Mouse (Mus musculus) monocyte, adult 2 months (primary cell): ENCODE measurements around the gene Sik3.
"Not testable (repeated sequence)": the region's sequence is repeated elsewhere in the genome, so short reads cannot be mapped to it uniquely, and the experiment has no call there.

Source experiments
- DNase-seq, 2 experiments: peaks; one replicate each; pipeline ENCODE4 v3.0.0; 2022; ENCODE audit warnings: low spot score in 2 of 2, low read depth in 1 of 2

Gene Sik3

GRCm38 (mm10) chr9:46050203-46050602 lies 37.6 kb downstream of the Sik3 start:
- DNase-seq, result no peak

DNA sequence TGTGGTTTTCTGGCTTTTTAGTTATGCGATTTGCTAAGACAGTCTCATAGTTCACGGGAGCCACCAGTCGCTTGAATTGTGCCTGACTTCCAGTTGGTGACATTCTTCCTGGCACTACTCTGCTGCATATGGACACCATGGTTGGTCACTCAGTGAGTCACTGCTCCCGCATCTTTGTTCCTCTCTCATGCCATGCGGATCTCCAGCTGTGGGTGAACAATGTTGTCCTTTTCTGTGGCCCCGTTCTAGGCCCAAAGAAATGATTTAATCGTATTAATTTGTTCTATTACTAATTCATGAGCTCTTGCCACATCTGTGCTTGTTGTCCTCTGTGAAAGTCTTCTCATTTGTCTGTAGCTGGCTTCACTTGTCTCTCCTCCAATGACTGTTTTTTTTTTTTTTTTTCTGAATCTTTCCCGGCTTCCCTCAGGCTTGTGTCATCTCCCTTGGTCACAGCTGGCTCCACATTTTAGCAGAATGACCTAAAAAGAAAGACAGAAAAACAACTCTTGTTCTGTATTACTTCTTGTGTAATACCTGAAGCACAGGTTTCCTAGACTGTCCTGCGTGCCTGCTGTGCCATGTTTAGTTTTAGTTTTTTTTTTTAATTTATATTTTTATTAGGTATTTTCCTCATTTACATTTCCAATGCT lies 40.5 kb downstream of the Sik3 start:
- DNase-seq, result no peak

- DNase-seq, result no peak
These were observed 45.4 kb downstream of the Sik3 start for GRCm38 (mm10) chr9:46058065-46058464.

DNA sequence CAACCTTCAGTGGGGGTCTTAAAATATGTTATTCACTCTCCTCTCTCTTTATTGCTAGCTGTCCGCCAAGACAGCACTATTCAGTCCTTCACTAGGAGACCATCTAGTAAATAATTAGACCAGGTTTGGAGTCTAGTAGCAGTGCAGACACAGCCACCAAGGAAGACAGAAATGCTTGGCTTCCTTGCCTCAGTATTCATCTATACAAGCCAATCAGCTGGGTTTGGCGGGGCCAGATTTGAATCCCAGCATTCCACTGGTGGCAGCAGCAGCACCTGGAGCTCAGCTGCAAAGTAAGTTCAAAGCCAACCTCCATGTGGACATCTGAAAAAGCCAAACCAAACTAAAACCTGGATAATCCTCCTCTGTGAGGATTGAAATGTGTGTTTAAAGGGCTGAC lies 47.6 kb downstream of the Sik3 start:
- DNase-seq, result no peak

GRCm38 (mm10) chr9:46061696-46062425 lies 49.2 kb downstream of the Sik3 start:
- no peak for DNase-seq

DNA sequence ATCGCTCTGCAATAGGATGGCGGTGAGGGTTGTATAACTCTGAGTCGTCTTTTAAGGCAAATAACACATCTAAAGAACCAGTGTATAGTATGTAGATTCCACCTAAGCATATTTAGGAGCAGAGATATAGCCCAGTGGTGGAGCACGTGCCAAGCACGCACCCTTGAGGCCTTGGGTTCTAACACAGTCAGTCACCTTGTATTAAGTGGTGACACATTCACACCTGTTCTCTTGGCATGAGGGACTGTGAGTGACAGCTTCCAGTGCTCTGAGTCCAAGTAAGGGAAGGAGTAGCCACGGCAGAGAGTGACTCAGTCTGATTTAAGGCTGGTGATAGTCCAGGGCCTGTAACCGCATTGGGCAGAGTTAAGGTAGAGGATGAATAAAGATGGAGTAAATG lies 51.7 kb downstream of the Sik3 start:
- DNase-seq, result no peak

- no peak for DNase-seq
These were observed 54.1 kb downstream of the Sik3 start for GRCm38 (mm10) chr9:46066711-46067110.

DNA sequence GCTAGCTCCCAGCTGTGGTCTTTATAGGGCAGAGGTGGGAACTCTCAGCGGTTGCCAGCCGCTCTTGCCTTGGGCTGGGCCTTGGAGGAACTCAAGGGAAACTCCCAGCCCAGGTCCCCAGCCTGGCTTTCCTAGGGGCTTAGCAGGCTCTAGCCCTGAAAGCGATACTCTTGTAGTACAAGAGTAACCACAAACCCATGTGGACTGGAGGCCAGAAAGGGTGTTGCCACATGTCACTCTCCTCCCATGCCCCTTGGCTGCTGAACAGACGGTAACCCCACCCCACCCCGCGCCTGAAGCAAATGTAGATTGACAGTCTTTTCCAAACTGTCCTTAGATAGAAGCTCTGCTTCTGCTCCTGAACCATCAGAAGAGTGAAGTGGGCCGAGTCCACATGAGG lies 55.1 kb downstream of the Sik3 start:
- DNase-seq, result peak; percentile 18 to 41

- no peak for DNase-seq
These were observed 56.4 kb downstream of the Sik3 start for GRCm38 (mm10) chr9:46069013-46069412.

DNA sequence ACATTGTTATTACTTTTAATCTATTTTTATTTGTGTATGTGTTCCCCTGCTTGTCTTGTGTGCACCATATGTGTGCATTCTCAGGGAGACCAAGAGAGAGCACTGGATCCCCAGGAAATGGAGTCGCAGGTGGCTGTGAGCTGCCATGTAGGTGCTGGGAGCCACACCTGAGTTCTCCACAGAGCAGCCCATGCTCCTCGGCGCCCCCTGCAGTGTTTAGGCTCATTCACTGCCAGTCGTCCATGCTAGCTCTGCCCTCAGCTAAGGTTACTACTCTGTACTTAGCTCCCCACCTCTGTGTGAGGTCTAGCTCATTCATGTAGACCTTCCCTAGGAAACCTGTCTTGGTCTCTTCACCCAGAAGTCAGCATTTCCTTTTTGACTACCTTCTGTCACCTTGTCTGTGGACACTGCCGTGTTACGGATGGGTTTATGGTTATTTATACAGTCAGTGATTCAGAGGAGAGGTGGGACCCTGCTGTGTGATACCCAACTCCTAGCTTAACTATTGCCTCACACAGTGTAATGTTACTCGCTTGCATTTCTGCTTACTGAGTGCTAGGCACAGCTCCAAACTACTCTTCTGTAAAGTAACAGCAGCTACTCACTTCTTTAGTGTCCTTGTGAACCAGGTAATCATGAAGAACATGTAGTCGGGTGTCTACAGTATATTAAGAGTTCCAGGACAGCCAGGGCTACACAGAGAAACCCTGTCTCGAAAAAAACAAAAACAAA lies 59.6 kb downstream of the Sik3 start:
- no peak for DNase-seq

DNA sequence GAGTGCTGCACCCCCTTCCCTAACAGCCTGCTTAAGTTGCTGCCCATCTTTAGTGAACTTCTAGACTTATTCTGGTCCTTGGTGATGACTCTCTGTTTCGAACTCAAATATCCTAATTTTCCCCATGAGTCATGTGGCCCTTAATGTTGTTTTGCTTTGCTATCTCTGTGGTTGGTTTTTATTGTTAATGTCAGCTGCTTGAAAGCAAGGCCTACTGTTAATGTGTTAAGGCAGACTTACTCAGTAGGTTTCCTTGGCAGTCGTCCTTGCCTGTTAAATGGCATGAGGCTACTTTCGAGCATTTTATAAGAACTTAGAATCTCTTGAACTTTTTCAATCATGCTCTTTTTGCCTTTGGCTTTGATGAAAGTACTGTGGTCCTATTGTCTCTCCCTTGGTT lies 60.8 kb downstream of the Sik3 start:
- no peak for DNase-seq

- no peak for DNase-seq
These were observed 63.0 kb downstream of the Sik3 start for GRCm38 (mm10) chr9:46075578-46075977.

- no peak for DNase-seq
These were observed 69.8 kb downstream of the Sik3 start for GRCm38 (mm10) chr9:46082381-46082821.

- DNase-seq, result no peak
These were observed 70.9 kb downstream of the Sik3 start for GRCm38 (mm10) chr9:46083490-46083893.

DNA sequence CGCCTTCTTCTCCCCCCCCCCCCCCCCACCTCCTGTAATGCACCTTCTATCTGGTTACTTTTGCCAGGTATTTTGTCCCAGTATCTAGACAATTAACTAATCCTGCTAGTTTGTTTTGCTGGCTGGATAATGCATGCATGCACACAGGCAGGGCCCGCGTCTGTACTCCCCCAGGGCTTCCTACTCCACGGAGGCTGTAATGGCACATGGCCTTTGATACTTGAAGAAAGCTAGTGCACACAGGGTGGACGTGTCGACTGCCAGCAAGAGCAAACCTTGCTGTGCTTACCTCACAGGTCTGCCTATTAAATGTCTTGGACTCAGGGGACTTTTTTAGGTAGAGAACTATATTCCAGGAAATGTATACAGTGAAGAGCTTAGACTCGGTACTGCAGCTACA lies 73.3 kb downstream of the Sik3 start:
- no peak for DNase-seq

DNA sequence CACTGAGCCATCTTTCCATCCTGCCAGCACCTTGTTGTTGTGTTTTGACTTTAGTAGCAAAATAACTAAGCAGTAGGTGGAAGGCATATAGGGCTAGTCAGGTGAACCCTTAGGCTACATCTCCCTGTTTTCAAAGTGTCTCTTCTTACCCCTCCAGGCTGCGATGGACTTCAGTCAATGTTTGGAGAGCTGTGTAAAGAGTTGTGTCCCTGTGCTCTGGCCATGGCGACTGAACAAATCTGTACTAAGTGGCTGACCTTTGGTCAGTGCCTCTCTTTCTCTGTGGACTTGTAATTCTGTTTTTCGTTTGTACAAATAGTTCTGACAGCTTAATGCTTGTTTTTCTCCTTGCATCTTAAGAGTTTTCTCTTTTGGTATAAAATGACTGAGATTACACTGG lies 74.2 kb downstream of the Sik3 start:
- no peak for DNase-seq

GRCm38 (mm10) chr9:46087461-46087860 lies 74.8 kb downstream of the Sik3 start:
- no peak for DNase-seq

DNA sequence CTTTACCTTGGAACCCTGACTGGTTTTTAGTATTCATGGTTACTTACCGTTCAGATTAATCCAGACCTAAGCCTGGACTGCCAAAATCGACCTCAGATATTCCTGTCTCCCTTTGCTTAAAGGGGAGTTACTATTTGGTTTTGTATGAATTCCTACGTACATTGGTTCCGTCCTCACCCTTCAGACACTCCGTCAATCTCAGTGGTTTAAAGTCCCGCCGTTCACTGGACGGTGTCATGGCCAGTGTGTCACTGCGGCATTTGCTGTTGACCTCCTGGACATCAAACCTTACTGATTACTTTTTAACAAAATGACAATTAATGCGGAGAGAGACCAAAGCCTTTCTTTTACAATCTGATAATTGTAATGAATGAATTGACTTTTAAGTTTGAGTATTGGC lies 76.1 kb downstream of the Sik3 start:
- no peak for DNase-seq

DNA sequence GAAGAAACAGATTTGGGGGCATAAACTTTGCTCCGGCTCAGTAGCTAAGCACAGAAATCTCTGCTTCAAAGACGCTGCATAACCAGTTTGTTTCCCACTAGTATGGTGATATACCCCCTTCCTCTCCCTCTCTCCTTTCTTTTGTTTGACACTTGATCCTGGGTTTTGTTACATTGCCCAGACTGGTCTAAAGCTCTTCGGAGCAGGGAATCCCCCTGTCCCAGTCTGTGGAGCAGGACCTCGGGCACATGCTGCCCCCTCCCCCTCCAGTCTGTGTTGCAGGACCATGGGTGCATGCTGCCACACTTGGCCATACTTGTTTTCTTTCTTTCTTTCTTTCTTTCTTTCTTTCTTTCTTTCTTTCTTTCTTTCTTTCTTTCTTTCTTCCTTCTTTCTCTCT lies 77.4 kb downstream of the Sik3 start:
- no peak for DNase-seq

DNA sequence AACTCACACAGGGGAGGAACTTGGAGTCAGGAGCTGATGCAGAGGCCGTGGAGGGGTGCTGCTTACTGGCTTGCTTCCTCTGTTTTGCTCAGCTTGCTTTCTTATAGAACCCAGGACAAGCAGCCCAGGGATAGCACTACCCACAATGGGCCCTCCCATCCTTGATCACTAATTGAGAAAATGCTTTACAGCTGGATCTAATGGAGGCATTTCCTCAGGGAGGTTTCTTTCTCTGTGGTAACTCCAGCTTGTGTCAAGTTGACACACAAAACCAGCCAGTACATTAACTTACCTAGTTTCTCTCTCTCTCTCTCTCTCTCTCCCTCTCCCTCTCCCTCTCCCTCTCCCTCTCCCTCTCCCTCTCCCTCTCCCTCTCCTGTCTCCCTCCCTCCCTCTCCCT lies 78.5 kb downstream of the Sik3 start:
- not testable (repeated sequence) for DNase-seq

- no peak for DNase-seq
These were observed 80.0 kb downstream of the Sik3 start for GRCm38 (mm10) chr9:46092633-46093032.

- DNase-seq, result no peak
These were observed 85.9 kb downstream of the Sik3 start for GRCm38 (mm10) chr9:46098360-46098985.
